Mouse (Mus musculus) embryonic facial prominence, embryonic 11.5 days (tissue): Measurements from ENCODE around the gene Pcbp2. TPM values are rescaled to one million over a fixed set of nuclear protein-coding genes. Genes with fewer than 3 reads are reported as not detected.

Experiments
- ATAC-seq: fragments of 200-750 bp; cut with Nextera tagmentation; replicated peaks from 2 replicates; pipeline ENCODE4 v1.8.0; 2017; ENCODE audit warnings: low read depth; ENCODE audit not compliant: insufficient number of reproducible peaks, low FRiP score, low TSS enrichment
- DNase-seq: peaks from one replicate; pipeline ENCODE4 v3.0.0-alpha.2; 2015; ENCODE audit warnings: low spot score
- H3K27ac ChIP-seq: fragments of 300-500 bp; sonication (generic); replicated peaks from 2 replicates; pipeline ENCODE4 v1.5.1; 2014; ENCODE audit warnings: mild to moderate bottlenecking, low read depth, low read length, control low read depth
- H3K27me3 ChIP-seq: fragments of 300-500 bp; sonication (generic); 2 replicates; pipeline ENCODE4 v1.6.1; 2014; ENCODE audit warnings: mild to moderate bottlenecking, low read length, moderate library complexity, mixed read lengths; ENCODE audit not compliant: control insufficient read depth, insufficient read depth
- H3K36me3 ChIP-seq: fragments of 300-500 bp; sonication (generic); replicated peaks from 2 replicates; pipeline ENCODE4 v1.6.1; 2014; ENCODE audit warnings: low read depth, mild to moderate bottlenecking, low read length, moderate library complexity, mixed read lengths; ENCODE audit not compliant: control insufficient read depth, insufficient read depth
- H3K4me1 ChIP-seq: fragments of 300-500 bp; sonication (generic); 2 replicates; pipeline ENCODE4 v1.6.1; 2014; ENCODE audit warnings: low read length, mixed read lengths; ENCODE audit not compliant: control insufficient read depth, insufficient read depth
- H3K4me2 ChIP-seq: fragments of 300-500 bp; sonication (generic); 2 replicates; pipeline ENCODE4 v1.6.1; 2014; ENCODE audit warnings: low read depth, mild to moderate bottlenecking, control low read depth, low read length, moderate library complexity
- H3K4me3 ChIP-seq: fragments of 300-500 bp; sonication (generic); 2 replicates; pipeline ENCODE4 v1.5.1; 2014; ENCODE audit warnings: low read depth, low read length, control low read depth
- H3K9ac ChIP-seq: fragments of 300-500 bp; sonication (generic); replicated peaks from 2 replicates; pipeline ENCODE4 v1.6.1; 2014; ENCODE audit warnings: mild to moderate bottlenecking, control low read depth, low read length
- H3K9me3 ChIP-seq: fragments of 300-500 bp; sonication (generic); replicated peaks from 2 replicates; pipeline ENCODE4 v1.6.1; 2016; ENCODE audit warnings: mild to moderate bottlenecking, low read length, inconsistent platforms, mixed read lengths; ENCODE audit not compliant: control insufficient read depth
- WGBS: fragments of 180-500 bp; shearing (Covaris S2); extraction: QIAGEN DNeasy Blood & Tissue Kit; methylation state at CpG from one replicate; pipeline ENCODE4 v1.1.7; 2014; 5-methylcytosine and 5-hydroxymethylcytosine counted together
- polyA plus RNA-seq: library from polyadenylated mRNA; unstranded; fragments of >200 nt; fragmentation: Nextera tagmentation; extraction: Ambion mirVana; gene quantifications from 2 replicates; pipeline ENCODE4 v1.2.1, GENCODE M21; 2014

The Pcbp2 gene
- polyA plus RNA-seq, 1 experiment from 2014 or later, result 288 TPM

DNA sequence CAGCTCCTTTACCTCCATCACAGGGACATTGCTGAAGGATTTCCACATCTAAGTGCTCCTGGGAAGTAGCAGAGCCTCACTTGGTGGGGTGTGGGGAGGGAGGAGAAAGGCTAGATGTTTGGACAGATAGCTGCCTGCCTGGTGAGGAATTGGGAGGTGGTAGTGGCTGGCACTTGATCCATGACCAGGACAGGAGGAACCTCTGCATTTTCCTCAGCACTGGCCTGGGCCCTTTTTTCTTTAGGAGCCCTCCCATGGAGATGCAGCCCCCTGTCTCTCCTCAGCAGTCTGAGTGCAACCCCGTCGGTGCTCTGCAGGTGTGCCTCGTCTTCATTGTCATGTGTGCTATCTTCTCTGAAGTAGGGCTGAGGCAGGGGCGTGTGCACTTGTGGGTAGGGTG, 51.1 kb downstream of the Pcbp2 start:
- Histone ChIP-seq H3K4me1 (no peaks in the 10 kb centered on the region; the same call in 1 of the 2 replicates), H3K27ac (no peak overlapping the region), H3K4me2 (no peak overlapping the region), H3K36me3 (no peaks in the 10 kb centered on the region; the same call in 1 of the 2 replicates), H3K9me3 (no peaks in the 10 kb centered on the region), H3K9ac (no peak overlapping the region), H3K27me3 (no peaks in the 10 kb centered on the region), H3K4me3 (no peak overlapping the region)
- ATAC-seq (no peak), DNase-seq (no peak)
- 82% methylated on average over 4 of the region's 4 CpGs for WGBS

DNA sequence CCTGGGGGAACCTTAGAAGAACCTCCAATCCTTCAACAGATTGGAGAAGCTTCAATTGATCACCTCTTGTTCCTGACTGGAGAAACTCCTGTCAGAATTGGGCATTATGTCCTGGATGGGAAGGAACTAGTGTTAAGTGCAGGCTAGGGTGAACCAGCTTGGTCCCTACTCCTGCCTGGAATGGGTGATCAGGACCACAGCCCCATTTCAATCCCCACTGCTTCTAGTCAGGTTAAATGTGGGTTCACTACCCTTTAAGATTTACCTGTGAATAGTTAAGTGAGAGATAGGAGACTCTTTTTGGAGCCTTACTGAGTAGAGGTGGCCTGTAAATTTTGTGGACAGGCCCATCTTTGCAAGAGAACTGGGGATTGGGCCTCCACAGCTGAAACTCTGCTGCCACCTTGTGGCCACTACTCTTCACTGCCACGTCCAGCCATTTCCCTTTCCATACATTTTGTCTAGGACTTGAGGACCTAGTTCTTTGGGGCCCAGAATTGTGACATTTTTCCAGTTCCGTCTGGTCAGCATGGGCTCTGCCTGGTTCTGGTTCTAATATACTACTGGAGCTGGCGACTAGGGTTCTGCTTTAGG, 54.6 kb downstream of the Pcbp2 start, which contains the start of gene Npff:
TSS of gene Npff (minus strand) at position 51 of the 594 bp plus-strand sequence.
- Histone ChIP-seq H3K4me2 (no peak within 1 kb of the TSS), H3K27ac (no peak within 1 kb of the TSS), H3K9me3 (no peaks in the 10 kb centered on the region), H3K36me3 (peaks cover 2% of the 10 kb centered on the region; the same call in 1 of the 2 replicates), H3K4me1 (no peaks in the 10 kb centered on the region), H3K27me3 (no peaks in the 10 kb centered on the region), H3K9ac (no peak within 1 kb of the TSS), H3K4me3 (no peak within 1 kb of the TSS)
- no peak for ATAC-seq
- 11% methylated on average over 3 of the region's 3 CpGs for WGBS
- DNase-seq, result peak; percentile 87

DNA sequence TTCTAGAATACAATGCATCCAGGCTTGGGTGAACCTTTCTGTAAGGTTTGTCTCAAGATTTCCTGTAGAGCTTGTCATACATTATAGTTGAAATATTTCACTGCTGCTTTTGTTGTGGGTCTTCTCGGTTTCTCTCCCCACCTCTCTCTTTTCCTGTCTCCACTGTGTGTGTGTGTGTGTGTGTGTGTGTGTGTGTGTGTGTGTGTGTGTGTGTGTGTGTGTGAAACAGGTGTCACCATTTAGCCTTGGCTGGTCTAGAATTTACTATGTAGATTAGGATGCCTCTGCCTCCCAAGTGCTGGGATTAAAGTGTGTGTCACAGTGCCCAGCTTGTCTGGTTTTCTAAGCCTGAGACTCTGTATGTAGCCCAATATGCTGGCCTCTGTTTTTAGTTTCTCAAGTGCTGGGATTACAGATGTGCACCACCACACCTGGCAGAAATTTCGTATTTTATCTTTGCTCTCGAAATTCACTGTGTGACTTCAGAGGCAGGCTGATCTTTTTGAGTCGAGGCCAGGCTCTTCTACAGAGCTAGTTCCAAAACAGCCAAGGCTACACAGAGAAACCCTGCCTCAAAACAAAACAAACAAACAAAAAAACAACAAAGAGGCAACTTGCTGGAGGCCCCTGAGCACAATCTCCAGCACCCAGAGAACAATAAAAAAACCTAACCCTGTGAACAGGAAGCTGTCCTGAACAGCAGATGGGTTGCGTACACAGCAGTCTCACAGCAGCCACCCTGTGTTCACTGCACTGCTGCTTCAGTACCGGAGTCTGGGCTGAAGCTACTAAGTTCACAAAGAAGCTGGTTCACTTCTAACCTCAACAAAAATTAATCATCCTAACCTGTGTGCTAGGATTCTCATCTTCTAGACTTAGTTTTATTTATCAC, 56.0 kb downstream of the Pcbp2 start:
- ATAC-seq (no peak), DNase-seq (no peak)
- no peak overlapping the region for H3K4me2 ChIP-seq
- no peak overlapping the region for H3K9ac ChIP-seq
- peaks cover 2% of the 10 kb centered on the region; the same call in 1 of the 2 replicates for H3K36me3 ChIP-seq
- WGBS, result 90% methylated on average over 6 of the region's 6 CpGs
- H3K27me3 ChIP-seq, result no peaks in the 10 kb centered on the region
- no peak overlapping the region for H3K4me3 ChIP-seq
- H3K4me1 ChIP-seq, result no peaks in the 10 kb centered on the region
- no peak overlapping the region for H3K27ac ChIP-seq
- no peaks in the 10 kb centered on the region for H3K9me3 ChIP-seq

DNA sequence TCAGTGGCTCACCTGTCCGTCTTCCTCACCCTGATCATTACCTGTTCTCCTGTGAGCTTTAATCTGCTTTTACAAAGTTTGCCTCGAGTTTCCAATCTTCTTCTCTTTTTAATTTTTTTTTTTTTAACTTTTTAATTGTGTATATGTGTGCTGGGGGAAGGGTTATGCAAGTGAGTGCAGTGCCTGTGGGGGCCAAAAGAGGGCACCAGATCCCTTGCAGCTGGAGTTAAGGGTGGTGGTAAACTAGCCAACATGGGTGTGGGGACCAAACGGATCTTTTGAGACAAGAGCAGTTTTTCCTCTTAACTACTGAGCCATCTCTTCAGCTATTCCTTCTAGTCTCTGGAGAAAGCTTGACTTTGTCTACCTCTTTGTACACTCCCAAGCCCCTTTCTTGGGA, 57.6 kb downstream of the Pcbp2 start:
- Histone ChIP-seq H3K4me1 (no peaks in the 10 kb centered on the region), H3K9ac (no peak overlapping the region), H3K4me2 (no peak overlapping the region), H3K36me3 (peaks cover 2% of the 10 kb centered on the region; the same call in 1 of the 2 replicates), H3K4me3 (no peak overlapping the region), H3K27me3 (no peaks in the 10 kb centered on the region), H3K27ac (no peak overlapping the region), H3K9me3 (no peaks in the 10 kb centered on the region)
- 77% methylated on average over 3 of the region's 3 CpGs for WGBS
- ATAC-seq (no peak), DNase-seq (no peak)

DNA sequence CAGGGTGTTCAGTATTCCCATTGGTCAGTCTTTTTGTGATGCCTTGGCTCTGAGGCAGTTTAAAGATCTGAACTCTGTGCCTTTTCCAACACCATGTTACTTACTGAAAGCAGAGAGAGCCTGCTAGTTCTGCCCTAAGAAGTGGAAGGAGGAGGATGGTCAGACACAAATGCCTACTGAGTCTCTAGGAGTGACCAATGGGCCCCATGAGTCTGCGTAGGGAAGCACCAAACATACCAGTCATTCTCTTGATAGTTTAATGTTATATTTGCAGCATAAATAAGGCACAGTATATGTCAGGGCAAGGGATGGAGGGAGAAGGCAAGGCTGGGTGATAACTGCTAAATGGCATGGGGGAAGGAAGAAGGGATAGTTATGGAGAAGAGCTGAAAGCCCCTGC, 58.1 kb downstream of the Pcbp2 start:
- ATAC-seq (no peak), DNase-seq (no peak)
- H3K9ac ChIP-seq, result no peak overlapping the region
- no peaks in the 10 kb centered on the region for H3K4me1 ChIP-seq
- H3K27ac ChIP-seq, result no peak overlapping the region
- WGBS, result 89% methylated on average over 1 of the region's 1 CpGs
- peaks cover 2% of the 10 kb centered on the region; the same call in 1 of the 2 replicates for H3K36me3 ChIP-seq
- no peak overlapping the region for H3K4me2 ChIP-seq
- no peaks in the 10 kb centered on the region for H3K9me3 ChIP-seq
- H3K27me3 ChIP-seq, result no peaks in the 10 kb centered on the region
- no peak overlapping the region for H3K4me3 ChIP-seq

DNA sequence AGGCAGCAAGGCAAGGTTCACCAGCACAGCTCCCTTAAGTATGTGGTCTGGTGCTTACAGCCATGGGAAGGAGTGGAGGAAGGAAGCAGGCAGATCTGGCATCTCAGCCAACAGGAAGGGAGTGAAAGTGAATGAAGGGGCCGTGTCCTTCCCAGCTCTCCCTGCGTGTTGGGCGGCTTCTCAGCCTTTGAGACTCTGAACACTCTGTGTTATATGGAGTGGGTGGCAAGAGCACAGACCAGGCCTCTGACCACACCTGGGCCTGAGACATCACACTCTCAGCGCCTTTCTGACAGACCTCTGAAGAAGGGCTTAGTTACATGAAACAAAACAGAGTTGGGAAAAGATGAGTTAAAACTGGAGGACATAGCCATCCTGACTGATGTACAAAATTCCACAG, 60.2 kb downstream of the Pcbp2 start:
- no peak overlapping the region for H3K4me3 ChIP-seq
- H3K9ac ChIP-seq, result no peak overlapping the region
- H3K4me1 ChIP-seq, result no peaks in the 10 kb centered on the region
- DNase-seq (no peak), ATAC-seq (no peak)
- H3K27ac ChIP-seq, result no peak overlapping the region
- no peaks in the 10 kb centered on the region for H3K9me3 ChIP-seq
- no peaks in the 10 kb centered on the region for H3K27me3 ChIP-seq
- H3K4me2 ChIP-seq, result no peak overlapping the region
- WGBS, result 79% methylated on average over 4 of the region's 4 CpGs
- peaks cover 2% of the 10 kb centered on the region; the same call in 1 of the 2 replicates for H3K36me3 ChIP-seq

DNA sequence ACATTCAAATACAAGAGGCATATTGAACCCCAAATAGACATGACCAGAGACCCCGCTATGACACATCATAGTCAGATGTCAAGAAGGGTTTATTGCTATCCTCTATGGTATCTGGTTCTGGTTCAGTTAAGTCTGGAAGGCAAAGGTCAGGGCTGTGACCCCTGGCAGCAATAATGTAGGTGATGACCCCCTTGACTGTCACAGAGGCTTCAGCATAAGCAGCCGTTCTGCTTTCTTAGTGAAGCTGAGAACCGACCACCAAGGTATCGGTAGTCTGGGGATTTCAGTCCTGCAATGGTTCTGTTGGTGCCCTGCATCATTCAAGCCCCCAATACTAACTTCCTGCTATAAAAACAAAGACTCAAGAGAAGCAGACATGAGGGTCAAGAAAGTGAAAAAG, 61.2 kb downstream of the Pcbp2 start:
- peaks cover 2% of the 10 kb centered on the region; the same call in 1 of the 2 replicates for H3K36me3 ChIP-seq
- WGBS, result 88% methylated on average over 4 of the region's 4 CpGs

More for the DNA sequence above, 61.2 kb downstream of the Pcbp2 start:
- Histone ChIP-seq H3K9me3 (no peaks in the 10 kb centered on the region), H3K4me1 (no peaks in the 10 kb centered on the region), H3K27me3 (no peaks in the 10 kb centered on the region), H3K27ac (no peak overlapping the region), H3K4me3 (no peak overlapping the region), H3K4me2 (no peak overlapping the region), H3K9ac (no peak overlapping the region)
- ATAC-seq (no peak), DNase-seq (no peak)
